Mouse (Mus musculus) midbrain, embryonic 10.5 days (tissue): ENCODE results near the gene Gm44790. TPM values are rescaled to one million over a fixed set of nuclear protein-coding genes. Genes with fewer than 3 reads are reported as not detected.
"Not testable (repeated sequence)": the region's sequence is repeated elsewhere in the genome, so short reads cannot be mapped to it uniquely, and the experiment has no call there.

Experiments
- DNase-seq: peaks from one replicate; pipeline ENCODE4 v3.0.0-alpha.2; 2017; ENCODE audit warnings: low spot score
- H3K27ac ChIP-seq: fragments of 300-500 bp; sonication (generic); replicated peaks from 2 replicates; pipeline ENCODE4 v1.5.1; 2016; ENCODE audit warnings: mild to moderate bottlenecking
- H3K27me3 ChIP-seq: fragments of 300-500 bp; sonication (generic); 2 replicates; pipeline ENCODE4 v1.6.1; 2016; ENCODE audit warnings: low read depth, mild to moderate bottlenecking; ENCODE audit not compliant: poor library complexity, severe bottlenecking
- H3K36me3 ChIP-seq: fragments of 300-500 bp; sonication (generic); 2 replicates; pipeline ENCODE4 v1.6.1; 2016; ENCODE audit warnings: mild to moderate bottlenecking, moderate library complexity
- H3K4me1 ChIP-seq: fragments of 300-500 bp; sonication (generic); 2 replicates; pipeline ENCODE4 v1.6.1; 2016
- H3K4me3 ChIP-seq: fragments of 300-500 bp; sonication (generic); 2 replicates; pipeline ENCODE4 v1.5.1; 2016; ENCODE audit warnings: mild to moderate bottlenecking, moderate library complexity
- H3K9me3 ChIP-seq: fragments of 300-500 bp; sonication (generic); replicated peaks from 2 replicates; pipeline ENCODE4 v1.6.1; 2016; ENCODE audit warnings: mild to moderate bottlenecking
- WGBS: fragments of 180-500 bp; shearing (Covaris S2); methylation state at CpG from one replicate; pipeline ENCODE4 v1.1.7; 2016; 5-methylcytosine and 5-hydroxymethylcytosine counted together
- polyA plus RNA-seq: library from polyadenylated mRNA; unstranded; fragments of >200 nt; fragmentation: Nextera tagmentation; extraction: Ambion mirVana; gene quantifications from 2 replicates; pipeline ENCODE4 v1.2.1, GENCODE M21; 2016

Gm44790 gene
- polyA plus RNA-seq, 1 experiment from 2014 or later = 0.63 TPM

GRCm38 (mm10) chr6:86485943-86486640 lies 59.6 kb downstream of the Gm44790 start:
- 65% methylated on average over 7 of the region's 7 CpGs for WGBS
- no peak overlapping the region; the same call in 1 of the 2 replicates for H3K4me3 ChIP-seq
- peaks cover 27% of the 10 kb centered on the region for H3K4me1 ChIP-seq
- no peak for DNase-seq
- no peaks in the 10 kb centered on the region for H3K27me3 ChIP-seq
- H3K9me3 ChIP-seq = no peaks in the 10 kb centered on the region
- H3K36me3 ChIP-seq = no peaks in the 10 kb centered on the region
- peak overlapping the region; percentile 98 for H3K27ac ChIP-seq

GRCm38 (mm10) chr6:86487358-86488148 lies 61.1 kb downstream of the Gm44790 start:
- 7% methylated on average over 24 of the region's 24 CpGs for WGBS
- Histone ChIP-seq H3K36me3 (no peaks in the 10 kb centered on the region), H3K4me3 (peak overlapping the region; percentile 43)

GRCm38 (mm10) chr6:86488149-86488485 lies 61.7 kb downstream of the Gm44790 start:
- H3K9me3 ChIP-seq = no peaks in the 10 kb centered on the region
- peak overlapping the region; percentile 98 for H3K27ac ChIP-seq
- peaks cover 27% of the 10 kb centered on the region for H3K4me1 ChIP-seq
- no peak for DNase-seq
- no peaks in the 10 kb centered on the region for H3K36me3 ChIP-seq
- H3K27me3 ChIP-seq = no peaks in the 10 kb centered on the region
- peak overlapping the region; percentile 43; the same call in 1 of the 2 replicates for H3K4me3 ChIP-seq
- 51% methylated on average over 3 of the region's 3 CpGs for WGBS

More at GRCm38 (mm10) chr6:86487358-86488148, 61.1 kb downstream of the Gm44790 start:
- Histone ChIP-seq H3K9me3 (no peaks in the 10 kb centered on the region), H3K27me3 (no peaks in the 10 kb centered on the region), H3K4me1 (peaks cover 27% of the 10 kb centered on the region), H3K27ac (peak overlapping the region; percentile 98)
- peak; percentile 88 for DNase-seq

- H3K27me3 ChIP-seq = no peaks in the 10 kb centered on the region
- H3K4me3 ChIP-seq = no peak overlapping the region
- whole genome bisulfite sequencing = 99% methylated on average over 2 of the region's 2 CpGs
- H3K36me3 ChIP-seq = no peaks in the 10 kb centered on the region
- no peak overlapping the region for H3K27ac ChIP-seq
- H3K9me3 ChIP-seq = no peaks in the 10 kb centered on the region
- DNase-seq = no peak
- H3K4me1 ChIP-seq = peaks cover 27% of the 10 kb centered on the region
Measured at GRCm38 (mm10) chr6:86489945-86490344, 63.5 kb downstream of the Gm44790 start.

GRCm38 (mm10) chr6:86490413-86490812 lies 64.0 kb downstream of the Gm44790 start:
- WGBS = 93% methylated on average over 8 of the region's 8 CpGs
- H3K9me3 ChIP-seq, H3K27ac ChIP-seq, H3K4me3 ChIP-seq, H3K36me3 ChIP-seq, H3K27me3 ChIP-seq, DNase-seq: not testable (repeated sequence)
- H3K4me1 ChIP-seq = peaks cover 28% of the 10 kb centered on the region

GRCm38 (mm10) chr6:86493469-86494263 lies 67.2 kb downstream of the Gm44790 start:
- no peaks in the 10 kb centered on the region for H3K36me3 ChIP-seq
- H3K27ac ChIP-seq = no peak overlapping the region
- no peak overlapping the region for H3K4me3 ChIP-seq
- DNase-seq = no peak
- peaks cover 23% of the 10 kb centered on the region for H3K4me1 ChIP-seq
- WGBS = 81% methylated on average over 13 of the region's 13 CpGs
- no peaks in the 10 kb centered on the region for H3K9me3 ChIP-seq
- H3K27me3 ChIP-seq = no peaks in the 10 kb centered on the region

- Histone ChIP-seq H3K4me3 (no peak overlapping the region), H3K9me3 (no peaks in the 10 kb centered on the region), H3K27me3 (no peaks in the 10 kb centered on the region), H3K27ac (no peak overlapping the region), H3K36me3 (no peaks in the 10 kb centered on the region), H3K4me1 (peaks cover 23% of the 10 kb centered on the region)
- DNase-seq = no peak
- 93% methylated on average over 7 of the region's 7 CpGs for WGBS
Measured at GRCm38 (mm10) chr6:86494767-86495166, 68.3 kb downstream of the Gm44790 start.

Other genes starting within 250 kb of the Gm44790 start
- 1.3 and 1.4 TPM in 2 replicates for gene Tgfa, start 231.4 kb upstream of the Gm44790 start, polyA plus RNA-seq
- 169 and 196 TPM in 2 replicates for gene Fam136a, start 61.0 kb upstream of the Gm44790 start, polyA plus RNA-seq
- 799 and 889 TPM in 2 replicates for gene Snrpg, start 55.4 kb upstream of the Gm44790 start, polyA plus RNA-seq
- 87.9 and 110 TPM in 2 replicates for gene Pcyox1, start 29.5 kb upstream of the Gm44790 start, polyA plus RNA-seq
- gene Tia1, start 22.4 kb upstream of the Gm44790 start, polyA plus RNA-seq = 221 and 253 TPM in 2 replicates
- 22.8 and 24.8 TPM in 2 replicates for gene C87436, start 11.7 kb downstream of the Gm44790 start, polyA plus RNA-seq
- 321 and 408 TPM in 2 replicates for gene Pcbp1, start 99.7 kb downstream of the Gm44790 start, polyA plus RNA-seq
- gene Asprv1, start 201.5 kb downstream of the Gm44790 start, polyA plus RNA-seq = 0.25 and 0.53 TPM in 2 replicates
- gene Mxd1, start 242.5 kb downstream of the Gm44790 start, polyA plus RNA-seq = 9.1 and 15.3 TPM in 2 replicates